Mouse (Mus musculus) stomach, postnatal 0 days (tissue): Measurements from ENCODE around the gene Il16. TPM values are rescaled to one million over a fixed set of nuclear protein-coding genes. Genes with fewer than 3 reads are reported as not detected.

Experiments used
- ATAC-seq: fragments of 200-750 bp; cut with Nextera tagmentation; 2 replicates; pipeline ENCODE4 v1.8.0; 2017; ENCODE audit not compliant: low FRiP score, low TSS enrichment
- DNase-seq: peaks from one replicate; pipeline ENCODE4 v3.0.0-alpha.2; 2016; ENCODE audit warnings: low spot score
- H3K27ac ChIP-seq: fragments of 300-500 bp; sonication (generic); replicated peaks from 2 replicates; pipeline ENCODE4 v1.5.1; 2014; ENCODE audit warnings: mild to moderate bottlenecking, control low read depth
- H3K27me3 ChIP-seq: fragments of 300-500 bp; sonication (generic); 2 replicates; pipeline ENCODE4 v1.6.1; 2014; ENCODE audit warnings: low read length; ENCODE audit not compliant: control insufficient read depth, insufficient read depth
- H3K36me3 ChIP-seq: fragments of 300-500 bp; sonication (generic); 2 replicates; pipeline ENCODE4 v1.6.1; 2014; ENCODE audit warnings: low read length, mixed read lengths; ENCODE audit not compliant: control insufficient read depth, insufficient read depth
- H3K4me1 ChIP-seq: fragments of 300-500 bp; sonication (generic); replicated peaks from 2 replicates; pipeline ENCODE4 v1.6.1; 2014; ENCODE audit warnings: antibody characterized with exemption; ENCODE audit not compliant: control insufficient read depth, insufficient read depth
- H3K4me2 ChIP-seq: fragments of 300-500 bp; sonication (generic); replicated peaks from 2 replicates; pipeline ENCODE4 v1.6.1; 2014; ENCODE audit warnings: low read depth, mild to moderate bottlenecking, control low read depth, moderate library complexity
- H3K4me3 ChIP-seq: fragments of 300-500 bp; sonication (generic); 2 replicates; pipeline ENCODE4 v1.5.1; 2014; ENCODE audit warnings: low read depth, low read length, control low read depth
- H3K9ac ChIP-seq: fragments of 300-500 bp; sonication (generic); 2 replicates; pipeline ENCODE4 v1.6.1; 2014; ENCODE audit warnings: mild to moderate bottlenecking, low read length, control low read depth, mixed read lengths
- H3K9me3 ChIP-seq: fragments of 300-500 bp; sonication (generic); 2 replicates; pipeline ENCODE4 v1.6.1; 2016; ENCODE audit warnings: low read length; ENCODE audit not compliant: control insufficient read depth
- CTCF ChIP-seq: IDR thresholded peaks from 2 replicates; pipeline ENCODE4 v1.5.1; 2016; ENCODE audit warnings: antibody characterized with exemption, low read depth, mild to moderate bottlenecking, moderate library complexity
- EP300 ChIP-seq: optimal IDR thresholded peaks from 2 replicates; pipeline ENCODE3; 2016; ENCODE audit warnings: antibody characterized with exemption
- WGBS: fragments of 180-500 bp; shearing (Covaris S2); extraction: QIAGEN DNeasy Blood & Tissue Kit; methylation state at CpG from one replicate; pipeline ENCODE4 v1.1.7; 2014; 5-methylcytosine and 5-hydroxymethylcytosine counted together
- polyA plus RNA-seq: library from polyadenylated mRNA; unstranded; fragments of >200 nt; fragmentation: Nextera tagmentation; extraction: Ambion mirVana; gene quantifications from 2 replicates; pipeline ENCODE4 v1.2.1, GENCODE M21; 2015

Il16 gene
- polyA plus RNA-seq, 1 experiment from 2014 or later: 2.8 TPM

DNA sequence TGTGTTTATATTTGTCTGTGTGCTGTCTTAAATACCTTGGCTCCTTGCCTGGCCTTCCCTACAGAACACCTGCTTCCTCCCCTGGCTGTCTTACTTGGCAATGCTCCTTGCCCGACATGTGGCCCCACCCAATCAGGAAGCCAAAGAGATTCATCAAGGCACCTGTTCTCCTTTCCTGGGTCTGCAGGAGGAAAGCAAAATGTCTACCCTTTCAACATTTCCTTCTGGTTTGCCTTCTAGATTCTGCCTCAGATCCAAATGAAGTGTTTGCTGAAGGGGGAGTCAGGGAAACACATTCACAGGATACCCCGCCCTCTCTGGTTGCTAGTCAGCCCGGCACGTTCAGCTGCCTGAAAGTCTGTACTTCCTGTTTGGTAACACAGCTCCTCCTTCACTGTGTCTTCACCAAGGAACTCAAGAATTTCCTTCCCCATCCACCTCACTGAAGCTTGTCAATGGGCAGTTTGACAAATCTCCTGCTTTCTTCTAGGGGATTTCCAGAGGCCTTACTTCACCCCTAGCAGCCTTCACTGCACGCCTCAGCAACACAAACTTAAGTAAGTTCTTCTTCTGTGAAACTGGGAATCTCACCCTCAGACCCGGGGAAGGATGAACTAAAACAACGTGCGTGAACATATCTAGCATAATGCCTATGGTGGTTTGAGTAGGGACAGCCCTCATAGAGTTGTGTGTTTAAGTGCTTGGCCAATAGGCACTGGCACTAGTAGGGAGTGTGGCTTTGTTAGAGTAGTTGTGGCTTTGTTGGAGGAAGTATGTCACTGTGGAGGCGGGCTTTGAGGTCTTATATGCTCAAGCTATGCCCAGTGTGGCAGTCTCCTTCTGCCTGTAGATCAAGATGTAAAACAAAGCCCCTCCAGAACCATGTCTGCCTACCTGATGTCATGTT, 86.1 kb downstream of the Il16 start:
- no peaks in the 10 kb centered on the region for H3K36me3 ChIP-seq
- peak; percentile 73 for ATAC-seq
- no peak overlapping the region for H3K4me3 ChIP-seq
- peak overlapping the region; percentile 53; the same call in 1 of the 2 replicates for H3K27ac ChIP-seq
- TF ChIP-seq CTCF (0 out of 2 replicates have a peak, but pooled peaks have one; percentile 13), EP300 (no peak)
- DNase-seq: peak; percentile 43
- no peak overlapping the region for H3K4me2 ChIP-seq
- 63% methylated on average over 9 of the region's 9 CpGs for WGBS
- no peaks in the 10 kb centered on the region for H3K4me1 ChIP-seq
- no peak overlapping the region for H3K9ac ChIP-seq
- H3K9me3 ChIP-seq: no peaks in the 10 kb centered on the region
- H3K27me3 ChIP-seq: no peaks in the 10 kb centered on the region

DNA sequence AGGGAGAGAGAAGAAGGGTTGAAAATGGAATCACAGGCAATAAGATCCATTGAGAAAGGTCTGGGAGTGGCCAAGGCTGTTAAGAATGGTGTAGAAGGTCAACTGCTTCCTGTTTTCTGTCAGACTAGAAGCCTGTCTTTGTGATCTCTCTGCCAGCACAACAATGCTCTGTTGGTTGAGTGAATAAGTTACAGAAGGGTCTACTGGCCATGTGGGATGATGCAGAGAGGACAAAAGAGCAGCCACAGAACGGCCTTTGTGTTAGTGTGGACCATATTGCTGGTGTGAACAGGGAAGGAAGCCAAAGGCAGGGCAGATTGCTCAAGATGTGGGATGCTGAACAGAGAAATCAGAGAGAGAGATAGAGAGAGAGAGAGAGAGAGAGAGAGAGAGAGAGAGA, 86.8 kb downstream of the Il16 start:
- no peak overlapping the region for H3K9ac ChIP-seq
- no peak overlapping the region for H3K4me2 ChIP-seq
- ATAC-seq (no peak; the same call in 1 of the 2 replicates), DNase-seq (no peak)
- H3K27me3 ChIP-seq: no peaks in the 10 kb centered on the region
- H3K4me1 ChIP-seq: no peaks in the 10 kb centered on the region
- no peak overlapping the region for H3K4me3 ChIP-seq
- no peaks in the 10 kb centered on the region for H3K9me3 ChIP-seq
- no peaks in the 10 kb centered on the region for H3K36me3 ChIP-seq
- peak overlapping the region; percentile 53; the same call in 1 of the 2 replicates for H3K27ac ChIP-seq
- TF ChIP-seq EP300: no peak
- TF ChIP-seq CTCF: no peak
- WGBS: 71% methylated on average over 1 of the region's 1 CpGs

DNA sequence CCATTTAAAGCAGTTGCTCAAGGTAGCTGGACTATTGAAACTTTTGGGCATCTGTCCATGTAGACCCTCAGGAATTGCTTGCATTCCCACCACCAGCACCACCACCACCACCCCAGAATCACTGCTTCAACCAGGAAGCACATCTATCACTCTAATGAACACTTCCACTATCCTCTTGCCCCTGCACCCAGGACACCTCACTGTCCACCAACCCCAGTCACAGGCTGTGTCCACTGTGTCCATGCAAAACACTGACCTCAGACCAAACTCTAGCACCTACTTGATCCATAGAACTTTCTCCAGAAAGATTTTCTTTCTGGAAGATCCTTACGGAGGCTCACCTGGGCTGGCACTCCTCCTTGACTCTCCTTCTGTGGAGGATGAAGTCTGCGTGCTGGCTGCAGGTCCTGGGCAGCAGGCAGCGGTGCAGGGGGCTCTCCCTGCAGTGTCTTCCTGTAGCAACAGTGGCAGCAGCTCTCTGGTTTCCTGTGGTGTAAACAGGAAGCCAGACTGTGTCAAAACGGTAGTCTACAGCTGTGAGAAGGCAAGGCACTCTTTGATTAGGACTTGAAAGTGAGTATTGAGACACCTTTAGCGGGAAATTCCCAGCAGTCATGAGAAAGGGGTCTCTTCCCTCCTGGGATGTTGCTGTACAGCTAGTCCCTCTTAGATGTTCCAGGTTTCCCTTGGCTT, 90.4 kb downstream of the Il16 start:
- no peaks in the 10 kb centered on the region for H3K27me3 ChIP-seq
- H3K4me3 ChIP-seq: no peak overlapping the region
- ATAC-seq (no peak), DNase-seq (no peak)
- no peak overlapping the region for H3K4me2 ChIP-seq
- H3K4me1 ChIP-seq: no peaks in the 10 kb centered on the region
- peak overlapping the region; percentile 56; the same call in 1 of the 2 replicates for H3K27ac ChIP-seq
- TF ChIP-seq EP300 (no peak), CTCF (no peak)
- 40% methylated on average over 5 of the region's 5 CpGs for WGBS
- H3K36me3 ChIP-seq: no peaks in the 10 kb centered on the region
- H3K9ac ChIP-seq: no peak overlapping the region
- H3K9me3 ChIP-seq: no peaks in the 10 kb centered on the region

DNA sequence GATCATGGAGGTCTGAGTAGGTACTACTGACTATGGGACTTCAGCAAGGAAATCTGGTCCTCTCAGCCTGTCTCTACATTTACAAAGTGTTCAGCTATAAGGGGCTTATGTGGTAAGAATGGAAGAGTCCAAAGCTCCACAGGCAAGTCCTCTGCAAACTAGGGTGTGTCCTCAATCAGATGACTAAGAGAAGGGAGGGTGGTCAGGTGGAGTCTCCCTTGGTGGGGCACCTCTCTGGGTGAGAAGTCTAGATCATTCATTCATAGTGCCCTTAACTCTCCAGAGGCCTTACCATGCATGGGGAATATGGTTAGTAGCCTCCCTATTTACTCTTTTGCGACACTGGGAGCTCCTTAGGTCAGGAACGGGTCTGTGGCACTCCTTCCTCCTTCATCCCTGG, 91.3 kb downstream of the Il16 start:
- no peaks in the 10 kb centered on the region for H3K4me1 ChIP-seq
- no peaks in the 10 kb centered on the region for H3K9me3 ChIP-seq
- H3K4me3 ChIP-seq: no peak overlapping the region
- H3K36me3 ChIP-seq: no peaks in the 10 kb centered on the region
- 57% methylated on average over 2 of the region's 2 CpGs for WGBS
- no peak overlapping the region for H3K9ac ChIP-seq
- no peak for TF ChIP-seq EP300
- TF ChIP-seq CTCF: no peak
- H3K27me3 ChIP-seq: no peaks in the 10 kb centered on the region
- H3K27ac ChIP-seq: peak overlapping the region; percentile 56
- DNase-seq (peak; percentile 46), ATAC-seq (peak; percentile 88)
- H3K4me2 ChIP-seq: 0 out of 2 replicates have a peak overlapping the region, but pooled peaks have one; percentile 11

- Histone ChIP-seq H3K36me3 (no peaks in the 10 kb centered on the region), H3K9ac (no peak overlapping the region), H3K27me3 (no peaks in the 10 kb centered on the region), H3K4me1 (no peaks in the 10 kb centered on the region), H3K27ac (peak overlapping the region; percentile 56; the same call in 1 of the 2 replicates), H3K4me3 (no peak overlapping the region), H3K9me3 (no peaks in the 10 kb centered on the region), H3K4me2 (no peak overlapping the region)
- no peak for TF ChIP-seq CTCF
- no peak for TF ChIP-seq EP300
- ATAC-seq (peak; percentile 40; the same call in 1 of the 2 replicates), DNase-seq (no peak)
- 74% methylated on average over 2 of the region's 2 CpGs for WGBS
Measured at GRCm38 (mm10) chr7:83653605-83654051, 91.9 kb downstream of the Il16 start.
